Mouse (Mus musculus) MEL (cell line): ENCODE results near the gene Ogt. TPM values are rescaled to one million over a fixed set of nuclear protein-coding genes. Genes with fewer than 3 reads are reported as not detected.

ENCODE experiments used
- DNase-seq: peaks from one replicate; pipeline ENCODE4 v3.0.0; 2011; ENCODE audit warnings: low read depth, low spot score
- H3K27ac ChIP-seq: 2 replicates; pipeline ENCODE4 v1.5.1; 2012; ENCODE audit warnings: low read depth, mild to moderate bottlenecking, control low read depth, low read length, moderate library complexity; ENCODE audit not compliant: control insufficient read depth
- H3K27me3 ChIP-seq, 2 experiments: fragments of 150-350 bp in 1 of 2; sonication (generic) in 1 of 2; 2 replicates each; pipeline ENCODE4 v1.6.1; 2012; ENCODE audit warnings: low read length in 2 of 2, mild to moderate bottlenecking in 2 of 2, improper control_type of control experiment in 1 of 2, moderate library complexity in 1 of 2; ENCODE audit not compliant: insufficient read depth in 2 of 2, control insufficient read depth in 1 of 2
- H3K36me3 ChIP-seq, 2 experiments: 2 replicates each; pipeline ENCODE4 v1.6.1; 2012 to 2014; ENCODE audit warnings: low read length in 2 of 2, improper control_type of control experiment in 1 of 2, inconsistent platforms in 1 of 2, mild to moderate bottlenecking in 1 of 2; ENCODE audit not compliant: insufficient read depth in 2 of 2, control insufficient read depth in 1 of 2
- H3K4me1 ChIP-seq, 2 experiments: fragments of 150-350 bp in 1 of 2; sonication (generic) in 1 of 2; 2 replicates each; pipeline ENCODE4 v1.6.1; 2012; ENCODE audit warnings: low read length in 2 of 2, improper control_type of control experiment in 1 of 2, mild to moderate bottlenecking in 1 of 2; ENCODE audit not compliant: insufficient read depth in 2 of 2, control insufficient read depth in 1 of 2
- H3K4me3 ChIP-seq, 2 experiments: fragments of 150-350 bp in 1 of 2; sonication (generic) in 1 of 2; 2 replicates each; pipeline ENCODE4 v1.5.1; 2012; ENCODE audit warnings: low read depth in 2 of 2, low read length in 2 of 2, mild to moderate bottlenecking in 2 of 2, moderate library complexity in 2 of 2, control low read depth in 1 of 2, improper control_type of control experiment in 1 of 2; ENCODE audit not compliant: control insufficient read depth in 1 of 2, insufficient read depth in 1 of 2
- H3K79me2 ChIP-seq: 2 replicates; pipeline ENCODE4 v1.6.1; 2012; ENCODE audit warnings: mild to moderate bottlenecking, low read length, moderate library complexity; ENCODE audit not compliant: control insufficient read depth, poor library complexity, insufficient read depth
- H3K9ac ChIP-seq: 2 replicates; pipeline ENCODE4 v1.6.1; 2012; ENCODE audit warnings: low read depth, mild to moderate bottlenecking, control low read depth, low read length, moderate library complexity; ENCODE audit not compliant: control insufficient read depth, poor library complexity, severe bottlenecking
- H3K9me3 ChIP-seq: fragments of 150-350 bp; sonication (generic); replicated peaks from 2 replicates; pipeline ENCODE4 v1.6.1; 2012; ENCODE audit warnings: mild to moderate bottlenecking, low read length, improper control_type of control experiment, moderate library complexity; ENCODE audit not compliant: insufficient read depth
- E2F4 ChIP-seq: IDR thresholded peaks from 2 replicates; pipeline ENCODE4 v1.6.1; 2011; ENCODE audit warnings: low read depth, low read length, improper control_type of control experiment, borderline replicate concordance
- EP300 ChIP-seq, 2 experiments: IDR thresholded peaks; 2 replicates each; pipeline ENCODE4 v1.6.1; 2011; ENCODE audit warnings: improper control_type of control experiment in 2 of 2, low read length in 2 of 2, low read depth in 1 of 2, mild to moderate bottlenecking in 1 of 2
- ETS1 ChIP-seq: IDR thresholded peaks from 2 replicates; pipeline ENCODE4 v1.6.1; 2012; ENCODE audit warnings: low read depth, mild to moderate bottlenecking, inconsistent platforms, low read length, improper control_type of control experiment, moderate library complexity
- GABPA ChIP-seq: IDR thresholded peaks from 2 replicates; pipeline ENCODE4 v1.6.1; 2012; ENCODE audit warnings: low read depth, mild to moderate bottlenecking, inconsistent platforms, low read length, improper control_type of control experiment, moderate library complexity
- GATA1 ChIP-seq: IDR thresholded peaks from 2 replicates; pipeline ENCODE4 v1.6.1; 2011; ENCODE audit warnings: low read depth, low read length, improper control_type of control experiment
- HCFC1 ChIP-seq: IDR thresholded peaks from 2 replicates; pipeline ENCODE4 v1.6.1; 2012; ENCODE audit warnings: low read depth, mild to moderate bottlenecking, inconsistent platforms, low read length, improper control_type of control experiment, moderate library complexity
- JUND ChIP-seq: IDR thresholded peaks from 2 replicates; pipeline ENCODE4 v1.6.1; 2011; ENCODE audit warnings: low read depth, mild to moderate bottlenecking, improper control_type of control experiment, low read length
- KAT2A ChIP-seq: conservative IDR thresholded peaks from 2 replicates; pipeline ENCODE4 v1.6.1; 2012; ENCODE audit warnings: low read depth, low read length, improper control_type of control experiment, inconsistent platforms
- MAFK ChIP-seq: IDR thresholded peaks from 2 replicates; pipeline ENCODE4 v1.6.1; 2011; ENCODE audit warnings: low read depth, mild to moderate bottlenecking, low read length, improper control_type of control experiment, borderline replicate concordance
- MAX ChIP-seq: IDR thresholded peaks from 2 replicates; pipeline ENCODE4 v1.6.1; 2011; ENCODE audit warnings: low read length, improper control_type of control experiment
- MAZ ChIP-seq: IDR thresholded peaks from 2 replicates; pipeline ENCODE4 v1.6.1; 2012; ENCODE audit warnings: low read depth, mild to moderate bottlenecking, inconsistent platforms, low read length, improper control_type of control experiment
- MXI1 ChIP-seq: IDR thresholded peaks from 2 replicates; pipeline ENCODE4 v1.6.1; 2011; ENCODE audit warnings: mild to moderate bottlenecking, low read depth, low read length, improper control_type of control experiment
- MYB ChIP-seq: IDR thresholded peaks from 2 replicates; pipeline ENCODE4 v1.6.1; 2011; ENCODE audit warnings: mild to moderate bottlenecking, low read depth, low read length, improper control_type of control experiment
- MYC ChIP-seq: IDR thresholded peaks from 2 replicates; pipeline ENCODE4 v1.6.1; 2011; ENCODE audit warnings: low read depth, mild to moderate bottlenecking, low read length, improper control_type of control experiment, moderate library complexity
- POLR2AphosphoS5 ChIP-seq: IDR thresholded peaks from 2 replicates; pipeline ENCODE4 v1.6.1; 2012; ENCODE audit warnings: low read depth, borderline replicate concordance, mild to moderate bottlenecking, inconsistent platforms, low read length, moderate library complexity, mixed read lengths
- RAD21 ChIP-seq: IDR thresholded peaks from 2 replicates; pipeline ENCODE4 v1.6.1; 2011; ENCODE audit warnings: mild to moderate bottlenecking, low read depth, low read length, improper control_type of control experiment
- RCOR1 ChIP-seq: IDR thresholded peaks from 2 replicates; pipeline ENCODE4 v1.6.1; 2012; ENCODE audit warnings: low read depth, mild to moderate bottlenecking, inconsistent platforms, low read length, improper control_type of control experiment
- SIN3A ChIP-seq: IDR thresholded peaks from 2 replicates; pipeline ENCODE4 v1.6.1; 2012; ENCODE audit warnings: low read length, improper control_type of control experiment, inconsistent platforms
- SMC3 ChIP-seq: IDR thresholded peaks from 2 replicates; pipeline ENCODE4 v1.6.1; 2011; ENCODE audit warnings: low read depth, low read length, improper control_type of control experiment
- TAL1 ChIP-seq: IDR thresholded peaks from 2 replicates; pipeline ENCODE4 v1.6.1; 2012; ENCODE audit warnings: mild to moderate bottlenecking, inconsistent platforms, low read length, moderate library complexity, mixed read lengths
- UBTF ChIP-seq: IDR thresholded peaks from 2 replicates; pipeline ENCODE4 v1.6.1; 2012; ENCODE audit warnings: low read depth, mild to moderate bottlenecking, inconsistent platforms, low read length, improper control_type of control experiment, moderate library complexity, borderline replicate concordance; ENCODE audit not compliant: insufficient read depth
- USF1 ChIP-seq: IDR thresholded peaks from 2 replicates; pipeline ENCODE4 v1.6.1; 2014; ENCODE audit warnings: low read depth, mild to moderate bottlenecking, inconsistent platforms, low read length, improper control_type of control experiment, moderate library complexity
- USF2 ChIP-seq, 2 experiments: IDR thresholded peaks; 2 replicates each; pipeline ENCODE4 v1.6.1; 2011 to 2012; ENCODE audit warnings: improper control_type of control experiment in 2 of 2, low read length in 2 of 2, borderline replicate concordance in 1 of 2, inconsistent platforms in 1 of 2, low read depth in 1 of 2, mild to moderate bottlenecking in 1 of 2; ENCODE audit not compliant: insufficient read depth in 1 of 2
- ZC3H11A ChIP-seq: IDR thresholded peaks from 2 replicates; pipeline ENCODE4 v1.6.1; 2012; ENCODE audit warnings: low read depth, mild to moderate bottlenecking, inconsistent platforms, low read length, improper control_type of control experiment
- ZMIZ1 ChIP-seq: IDR thresholded peaks from 2 replicates; pipeline ENCODE4 v1.6.1; 2012; ENCODE audit warnings: low read depth, mild to moderate bottlenecking, inconsistent platforms, low read length, improper control_type of control experiment, moderate library complexity
- ZNF384 ChIP-seq: IDR thresholded peaks from 2 replicates; pipeline ENCODE4 v1.6.1; 2012; ENCODE audit warnings: low read depth, mild to moderate bottlenecking, inconsistent platforms, low read length, improper control_type of control experiment
- polyA plus RNA-seq, 2 experiments: library from polyadenylated mRNA; stranded (reverse) in 1 of 2; unstranded in 1 of 2; fragments of >175 nt in 1 of 2; fragments of >200 nt in 1 of 2; gene quantifications; 2 replicates each; pipeline versions ENCODE4 v1.2.1 to v1.2.4; 2012; ENCODE audit warnings: low replicate concordance in 2 of 2, low read depth in 1 of 2; ENCODE audit not compliant: insufficient read length in 2 of 2, insufficient read depth in 1 of 2, missing spikeins in 1 of 2
- total RNA-seq: library from RNA; depleted of rRNA; stranded (reverse); fragments of 300-350 nt; gene quantifications from 2 replicates; pipeline ENCODE4 v1.2.3, GENCODE M21; 2012

Ogt gene
- total and polyA plus RNA-seq, 3 experiments = 20.2 to 41.2 TPM; not detected in 1

GRCm38 (mm10) chrX:101697537-101697936 is 57.7 kb downstream of the Ogt start:
- H3K4me3 ChIP-seq = no peak overlapping the region
- H3K27me3 ChIP-seq = no peaks in the 10 kb centered on the region
- H3K79me2 ChIP-seq = no peaks in the 10 kb centered on the region
- no peaks in the 10 kb centered on the region for H3K36me3 ChIP-seq
- no peak for DNase-seq
- H3K9ac ChIP-seq = no peak overlapping the region
- H3K9me3 ChIP-seq = no peaks in the 10 kb centered on the region
- H3K4me1 ChIP-seq = no peaks in the 10 kb centered on the region
- H3K27ac ChIP-seq = no peak overlapping the region
- no peak for TF ChIP-seq GATA1
- TF ChIP-seq MAX = no peak
- no peak for TF ChIP-seq TAL1
- no peak for TF ChIP-seq JUND
- no peak for TF ChIP-seq KAT2A
- TF ChIP-seq SMC3 = no peak
- no peak for TF ChIP-seq RAD21
- TF ChIP-seq E2F4 = no peak
- no peak for TF ChIP-seq POLR2AphosphoS5
- no peak for TF ChIP-seq ZC3H11A
- TF ChIP-seq MAFK = no peak
- no peak for TF ChIP-seq UBTF
- TF ChIP-seq ZMIZ1 = no peak
- TF ChIP-seq USF2 (IDR thresholded peaks at IDR 0.05; ENCODE audit: borderline replicate concordance in 1 of 2, insufficient read depth in 1 of 2, low read depth in 1 of 2, low read length in 2 of 2) = no peak
- TF ChIP-seq ZNF384 = no peak
- no peak for TF ChIP-seq HCFC1
- TF ChIP-seq USF1 = no peak
- TF ChIP-seq MAZ = no peak
- TF ChIP-seq RCOR1 = no peak
- TF ChIP-seq ETS1 = no peak

GRCm38 (mm10) chrX:101698232-101698631 is 58.4 kb downstream of the Ogt start:
- Histone ChIP-seq H3K4me3 (no peak overlapping the region), H3K27me3 (no peaks in the 10 kb centered on the region), H3K4me1 (no peaks in the 10 kb centered on the region), H3K9ac (no peak overlapping the region), H3K27ac (no peak overlapping the region), H3K36me3 (no peaks in the 10 kb centered on the region), H3K79me2 (no peaks in the 10 kb centered on the region), H3K9me3 (no peaks in the 10 kb centered on the region)
- DNase-seq = no peak
- TF ChIP-seq MXI1 = no peak
- no peak for TF ChIP-seq ZC3H11A
- no peak for TF ChIP-seq MYB
- TF ChIP-seq EP300 (IDR thresholded peaks at IDR 0.05; ENCODE audit: low read depth in 1 of 2, low read length in 2 of 2) = no peak
- no peak for TF ChIP-seq GATA1
- no peak for TF ChIP-seq KAT2A
- no peak for TF ChIP-seq JUND
- no peak for TF ChIP-seq TAL1
- no peak for TF ChIP-seq SIN3A
- TF ChIP-seq ZMIZ1 = no peak
- no peak for TF ChIP-seq SMC3
- no peak for TF ChIP-seq GABPA
- TF ChIP-seq MAX = no peak
- no peak for TF ChIP-seq MYC
- TF ChIP-seq RCOR1 = no peak
